Mouse (Mus musculus) kidney, postnatal 14 days (tissue): Measurements from ENCODE around the gene Tldc1.

Experiments
- DNase-seq: peaks from one replicate; pipeline ENCODE4 v3.0.0; 2022; ENCODE audit warnings: mixed read lengths

Tldc1 gene

GRCm38 (mm10) chr8:119798170-119798964 lies 20.2 kb upstream of the Tldc1 start:
- DNase-seq = peak; percentile 71

- no peak for DNase-seq
Observed at GRCm38 (mm10) chr8:119795651-119796050, 17.4 kb upstream of the Tldc1 start.

- DNase-seq = no peak
Observed at GRCm38 (mm10) chr8:119794689-119795088, 16.5 kb upstream of the Tldc1 start.

GRCm38 (mm10) chr8:119791804-119792704 lies 13.8 kb upstream of the Tldc1 start:
- DNase-seq = peak; percentile 71

- no peak for DNase-seq
Observed at GRCm38 (mm10) chr8:119789581-119789980, 11.4 kb upstream of the Tldc1 start.

GRCm38 (mm10) chr8:119788607-119789381 lies 10.6 kb upstream of the Tldc1 start:
- no peak for DNase-seq

- DNase-seq = no peak
Observed at GRCm38 (mm10) chr8:119787341-119787740, 9.1 kb upstream of the Tldc1 start.

- DNase-seq = no peak
Observed at GRCm38 (mm10) chr8:119786871-119787270, 8.7 kb upstream of the Tldc1 start.

GRCm38 (mm10) chr8:119785764-119786405 lies 7.7 kb upstream of the Tldc1 start:
- DNase-seq = no peak

- no peak for DNase-seq
Observed at GRCm38 (mm10) chr8:119784676-119785075, 6.5 kb upstream of the Tldc1 start.

- no peak for DNase-seq
Observed at GRCm38 (mm10) chr8:119784141-119784574, 5.9 kb upstream of the Tldc1 start.

GRCm38 (mm10) chr8:119783579-119783978 lies 5.4 kb upstream of the Tldc1 start:
- DNase-seq = no peak

GRCm38 (mm10) chr8:119782715-119783114 lies 4.5 kb upstream of the Tldc1 start:
- peak; percentile 82 for DNase-seq

- DNase-seq = peak; percentile 25
Observed at GRCm38 (mm10) chr8:119781086-119781840, 3.0 kb upstream of the Tldc1 start.

GRCm38 (mm10) chr8:119780402-119781049 lies 2.3 kb upstream of the Tldc1 start:
- no peak for DNase-seq

GRCm38 (mm10) chr8:119779013-119779737 lies 959 bp upstream of the Tldc1 start:
- DNase-seq = peak; percentile 91

GRCm38 (mm10) chr8:119777765-119778164 lies 451 bp downstream of the Tldc1 start:
- no peak for DNase-seq

GRCm38 (mm10) chr8:119776668-119777245 lies 1.5 kb downstream of the Tldc1 start:
- no peak for DNase-seq

GRCm38 (mm10) chr8:119765761-119766444 lies 12.3 kb downstream of the Tldc1 start:
- DNase-seq = no peak
